In the genomic region with DNA sequence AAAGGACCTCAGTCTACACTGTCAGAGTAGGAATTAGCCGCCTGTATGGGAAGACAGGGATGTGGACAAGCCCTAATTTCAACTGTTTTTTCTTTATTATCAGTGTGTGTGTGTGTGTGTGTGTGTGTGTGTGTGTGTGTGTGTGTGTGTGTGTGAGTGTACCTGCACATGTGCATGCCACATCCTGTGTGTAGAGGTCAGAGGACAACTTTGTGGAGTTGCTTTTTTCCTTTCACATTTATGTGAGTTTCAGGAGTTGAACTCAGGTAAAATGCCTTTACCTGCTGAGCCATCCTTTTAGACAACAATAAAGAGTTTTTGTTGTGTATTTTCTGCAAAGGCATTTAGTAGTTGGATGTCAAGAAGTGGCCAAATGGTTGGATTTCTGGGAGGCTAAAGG, we compare ENCODE assay signal across 26 mouse cellular contexts.
"Had no signal": no experiment of that assay in that cellular context is flagged by ENCODE, and none has a peak within 500 bp of the region (broad histone marks: within the 10 kb centered on the region; RNA-seq: fewer than 3 reads in every experiment).

No protein-coding gene starts in this region.

- H3K9me3 ChIP-seq: heart, embryonic 10.5 days; heart, embryonic 12.5 days; hindbrain, embryonic 10.5 days; hindbrain, embryonic 12.5 days; kidney, embryonic 15.5 days; limb, embryonic 13.5 days; limb, embryonic 15.5 days; liver, embryonic 12.5 days had no signal

- H3K4me3 ChIP-seq: gastrocnemius, adult 2 months; heart, embryonic 10.5 days; heart, embryonic 12.5 days; hindbrain, embryonic 10.5 days; hindbrain, embryonic 12.5 days; kidney, embryonic 15.5 days; limb, embryonic 13.5 days; limb, embryonic 15.5 days; liver, embryonic 12.5 days had no signal

- ATAC-seq: hindbrain, embryonic 16.5 days; liver, embryonic 12.5 days had no signal

- DNase-seq: gastrocnemius, adult 2 months; gastrocnemius, postnatal 10 days; gastrocnemius, postnatal 25 days; heart, adult 18-20 months; heart, postnatal 10 days; heart, postnatal 4 days; kidney, adult 11 months; kidney, adult 2 months; kidney, adult 9 months; kidney, postnatal 14 days; kidney, postnatal 36 days; layer of hippocampus, adult 9-11 months; layer of hippocampus, postnatal 36 days; left cerebral cortex, postnatal 4 days had no signal

- H3K9ac ChIP-seq: heart, embryonic 12.5 days; hindbrain, embryonic 12.5 days; hindbrain, embryonic 14.5 days; kidney, embryonic 15.5 days; limb, embryonic 13.5 days; limb, embryonic 15.5 days; liver, embryonic 12.5 days; liver, embryonic 14.5 days had no signal

- H3K4me1 ChIP-seq: heart, embryonic 10.5 days; heart, embryonic 12.5 days; hindbrain, embryonic 10.5 days; hindbrain, embryonic 12.5 days; kidney, embryonic 15.5 days; limb, embryonic 13.5 days; limb, embryonic 15.5 days; liver, embryonic 12.5 days had no signal

- H3K36me3 ChIP-seq: heart, embryonic 10.5 days; heart, embryonic 12.5 days; hindbrain, embryonic 10.5 days; hindbrain, embryonic 12.5 days; kidney, embryonic 15.5 days; limb, embryonic 13.5 days; limb, embryonic 15.5 days; liver, embryonic 12.5 days had no signal

- H3K27ac ChIP-seq: gastrocnemius, adult 2 months; heart, embryonic 10.5 days; hindbrain, embryonic 10.5 days; hindbrain, embryonic 12.5 days; hindbrain, embryonic 14.5 days; kidney, embryonic 15.5 days; kidney, postnatal 0 days; limb, embryonic 13.5 days; limb, embryonic 15.5 days; liver, embryonic 12.5 days; liver, embryonic 14.5 days had no signal

- H3K27me3 ChIP-seq: heart, embryonic 12.5 days; hindbrain, embryonic 12.5 days; kidney, embryonic 15.5 days; limb, embryonic 13.5 days; limb, embryonic 15.5 days; liver, embryonic 12.5 days had no signal

- H3K4me2 ChIP-seq: heart, embryonic 12.5 days; hindbrain, embryonic 12.5 days; hindbrain, embryonic 14.5 days; kidney, embryonic 15.5 days; limb, embryonic 13.5 days; limb, embryonic 15.5 days; liver, embryonic 12.5 days had no signal
